Mouse (Mus musculus) spleen, adult 2 months (tissue): ENCODE measurements around the gene Prr13. TPM values are rescaled to one million over a fixed set of nuclear protein-coding genes. Genes with fewer than 3 reads are reported as not detected.

Experiments used
- DNase-seq, 2 experiments: peaks; one replicate each; pipeline versions ENCODE4 v3.0.0 to v3.0.0-alpha.2; 2012 to 2021; ENCODE audit warnings: low spot score in 2 of 2, low read depth in 1 of 2
- H3K27ac ChIP-seq: fragments of 200-500 bp; 2 replicates; pipeline ENCODE4 v1.5.1; 2012; ENCODE audit warnings: low read length, inconsistent platforms; ENCODE audit not compliant: insufficient read depth
- H3K27me3 ChIP-seq: fragments of 200-500 bp; 2 replicates; pipeline ENCODE4 v1.6.1; 2012; ENCODE audit warnings: mild to moderate bottlenecking, moderate library complexity, low read length, inconsistent platforms; ENCODE audit not compliant: control insufficient read depth, insufficient read depth
- H3K36me3 ChIP-seq: fragments of 200-500 bp; 2 replicates; pipeline ENCODE4 v1.6.1; 2012; ENCODE audit warnings: mild to moderate bottlenecking, low read length, inconsistent platforms; ENCODE audit not compliant: control insufficient read depth, insufficient read depth
- H3K4me1 ChIP-seq: fragments of 200-500 bp; 2 replicates; pipeline ENCODE4 v1.6.1; 2011; ENCODE audit warnings: inconsistent platforms; ENCODE audit not compliant: control insufficient read depth, insufficient read depth, insufficient read length
- H3K4me3 ChIP-seq: fragments of 200-500 bp; 2 replicates; pipeline ENCODE4 v1.5.1; 2011; ENCODE audit warnings: mild to moderate bottlenecking, inconsistent platforms; ENCODE audit not compliant: insufficient read depth, insufficient read length; ENCODE audit errors: extremely low read depth
- CTCF ChIP-seq: fragments of 200-500 bp; IDR thresholded peaks from 2 replicates; pipeline ENCODE4 v1.5.1; 2011; ENCODE audit warnings: mild to moderate bottlenecking, inconsistent platforms; ENCODE audit not compliant: insufficient read depth, insufficient read length, insufficient replicate concordance; ENCODE audit errors: extremely low read depth
- POLR2A ChIP-seq: fragments of 200-500 bp; IDR thresholded peaks from 2 replicates; pipeline ENCODE4 v1.6.1; 2011; ENCODE audit warnings: low read depth, low read length, inconsistent platforms
- WGBS: fragments of 180-500 bp; shearing (Covaris S2); methylation state at CpG from one replicate; pipeline ENCODE4 v1.1.7; 2018; 5-methylcytosine and 5-hydroxymethylcytosine counted together
- polyA plus RNA-seq: library from polyadenylated mRNA; depleted of rRNA; stranded (reverse); fragments of >200 nt; gene quantifications from 2 replicates; pipeline ENCODE4 v1.2.3, GENCODE M21; 2012

The Prr13 gene
- polyA plus RNA-seq, 1 experiment, result 170 TPM

- Histone ChIP-seq H3K4me1 (no peaks in the 10 kb centered on the region), H3K27ac (no peak overlapping the region), H3K4me3 (no peak overlapping the region), H3K36me3 (peaks cover 37% of the 10 kb centered on the region), H3K27me3 (no peaks in the 10 kb centered on the region)
- 95% methylated on average over 9 of the region's 9 CpGs for WGBS
- DNase-seq, result no peak
- TF ChIP-seq POLR2A (no peak), CTCF (no peak)
Measured at GRCm38 (mm10) chr15:102503924-102504782, 45.3 kb downstream of the Prr13 start.

- Histone ChIP-seq H3K36me3 (peaks cover 28% of the 10 kb centered on the region), H3K27ac (no peak overlapping the region), H3K4me1 (no peaks in the 10 kb centered on the region; the same call in none of the 2 replicates), H3K4me3 (no peak overlapping the region), H3K27me3 (no peaks in the 10 kb centered on the region)
- no peak for DNase-seq
- WGBS, result 86% methylated on average over 12 of the region's 12 CpGs
- no peak for TF ChIP-seq POLR2A
- no peak for TF ChIP-seq CTCF
Measured at GRCm38 (mm10) chr15:102505073-102505769, 46.4 kb downstream of the Prr13 start.

GRCm38 (mm10) chr15:102505770-102506463 lies 47.1 kb downstream of the Prr13 start:
- 79% methylated on average over 9 of the region's 9 CpGs for WGBS
- no peak for TF ChIP-seq CTCF
- no peak for TF ChIP-seq POLR2A
- H3K4me1 ChIP-seq, result peaks cover 3% of the 10 kb centered on the region

DNA sequence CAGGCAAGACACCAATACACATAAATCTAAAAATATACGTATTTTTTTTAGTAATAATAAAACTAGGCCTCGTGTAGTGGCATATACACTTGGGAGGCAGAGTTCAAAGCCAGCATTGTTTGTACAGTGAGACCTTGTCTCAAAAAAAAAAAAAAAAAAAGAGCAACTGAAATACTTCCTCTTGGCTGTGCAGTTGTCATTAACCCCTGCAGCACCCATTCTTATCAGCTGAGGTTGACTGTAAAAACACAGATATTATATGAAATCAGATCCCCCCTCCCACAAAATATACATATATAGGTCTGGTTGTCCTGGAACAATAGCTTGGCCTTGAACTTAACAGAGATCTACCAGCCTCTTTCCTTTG lies 47.6 kb downstream of the Prr13 start:
- TF ChIP-seq POLR2A, result no peak
- TF ChIP-seq CTCF, result no peak
- Histone ChIP-seq H3K4me3 (no peak overlapping the region), H3K36me3 (peaks cover 17% of the 10 kb centered on the region), H3K4me1 (peaks cover 3% of the 10 kb centered on the region), H3K27me3 (no peaks in the 10 kb centered on the region), H3K27ac (no peak overlapping the region)
- 19% methylated on average over 2 of the region's 2 CpGs for WGBS
- DNase-seq, result no peak

More at GRCm38 (mm10) chr15:102505770-102506463, 47.1 kb downstream of the Prr13 start:
- H3K4me3 ChIP-seq, result no peak overlapping the region
- H3K27me3 ChIP-seq, result no peaks in the 10 kb centered on the region
- H3K27ac ChIP-seq, result no peak overlapping the region
- peaks cover 22% of the 10 kb centered on the region for H3K36me3 ChIP-seq
- DNase-seq, result no peak

DNA sequence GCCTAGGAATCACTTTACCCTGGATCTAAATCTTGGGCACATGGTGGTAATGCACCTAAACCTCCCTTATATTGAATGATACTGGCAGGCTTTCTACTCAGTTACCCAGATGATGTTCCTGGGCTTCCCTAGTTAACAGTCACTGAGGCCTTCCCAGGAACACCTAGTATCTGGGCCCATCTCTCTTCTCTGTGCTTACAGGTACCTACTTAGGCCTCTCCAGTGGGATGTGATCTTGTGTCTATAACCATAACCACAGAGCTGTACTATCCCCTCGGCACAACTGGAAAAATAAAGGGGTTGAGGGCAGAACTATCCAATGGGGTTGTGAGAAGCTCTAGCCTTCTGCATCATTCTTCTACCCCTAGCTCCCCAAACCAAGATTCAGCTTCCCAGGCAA lies 48.0 kb downstream of the Prr13 start:
- Histone ChIP-seq H3K4me3 (no peak overlapping the region), H3K36me3 (peaks cover 15% of the 10 kb centered on the region), H3K27me3 (no peaks in the 10 kb centered on the region), H3K27ac (no peak overlapping the region), H3K4me1 (peaks cover 3% of the 10 kb centered on the region)
- WGBS, result 77% methylated on average over 1 of the region's 1 CpGs
- no peak for TF ChIP-seq POLR2A
- TF ChIP-seq CTCF, result no peak
- no peak for DNase-seq

- no peak overlapping the region for H3K27ac ChIP-seq
- H3K4me1 ChIP-seq, result peaks cover 3% of the 10 kb centered on the region
- no peaks in the 10 kb centered on the region for H3K27me3 ChIP-seq
- no peak for DNase-seq
- H3K36me3 ChIP-seq, result peaks cover 12% of the 10 kb centered on the region
- no peak for TF ChIP-seq CTCF
- TF ChIP-seq POLR2A, result no peak
- no peak overlapping the region for H3K4me3 ChIP-seq
Measured at GRCm38 (mm10) chr15:102507561-102507960, 48.7 kb downstream of the Prr13 start.
